Mouse (Mus musculus) adipocyte (in vitro differentiated cells): ENCODE data around the gene Pik3r1.

ENCODE experiments used
- DNase-seq: peaks from one replicate; pipeline ENCODE4 v3.0.0-alpha.2; 2016; ENCODE audit warnings: low spot score

The Pik3r1 gene

GRCm38 (mm10) chr13:101736521-101737387, 31.3 kb downstream of the Pik3r1 start:
- DNase-seq: no peak

GRCm38 (mm10) chr13:101735364-101736120, 32.5 kb downstream of the Pik3r1 start:
- DNase-seq: no peak

GRCm38 (mm10) chr13:101734227-101734626, 33.8 kb downstream of the Pik3r1 start:
- DNase-seq: no peak

- DNase-seq: no peak
Observed at GRCm38 (mm10) chr13:101732675-101733074, 35.3 kb downstream of the Pik3r1 start.

GRCm38 (mm10) chr13:101731777-101732176, 36.2 kb downstream of the Pik3r1 start:
- no peak for DNase-seq

GRCm38 (mm10) chr13:101730351-101730750, 37.7 kb downstream of the Pik3r1 start:
- DNase-seq: no peak

- DNase-seq: peak; percentile 42
Observed at GRCm38 (mm10) chr13:101729248-101730055, 38.6 kb downstream of the Pik3r1 start.

GRCm38 (mm10) chr13:101728816-101729215, 39.2 kb downstream of the Pik3r1 start:
- DNase-seq: peak; percentile 55

GRCm38 (mm10) chr13:101728300-101728699, 39.7 kb downstream of the Pik3r1 start:
- DNase-seq: peak; percentile 67

- DNase-seq: no peak
Observed at GRCm38 (mm10) chr13:101727837-101728236, 40.2 kb downstream of the Pik3r1 start.

GRCm38 (mm10) chr13:101726922-101727321, 41.1 kb downstream of the Pik3r1 start:
- no peak for DNase-seq

GRCm38 (mm10) chr13:101721901-101722595, 46.0 kb downstream of the Pik3r1 start:
- DNase-seq: peak; percentile 84

- no peak for DNase-seq
Observed at GRCm38 (mm10) chr13:101721154-101721553, 46.9 kb downstream of the Pik3r1 start.

- peak; percentile 94 for DNase-seq
Observed at GRCm38 (mm10) chr13:101719312-101719870, 48.6 kb downstream of the Pik3r1 start.

- DNase-seq: no peak
Observed at GRCm38 (mm10) chr13:101718744-101719143, 49.3 kb downstream of the Pik3r1 start.

- DNase-seq: no peak
Observed at GRCm38 (mm10) chr13:101717836-101718235, 50.2 kb downstream of the Pik3r1 start.

- no peak for DNase-seq
Observed at GRCm38 (mm10) chr13:101713429-101714088, 54.5 kb downstream of the Pik3r1 start.

- DNase-seq: no peak
Observed at GRCm38 (mm10) chr13:101712720-101713428, 55.1 kb downstream of the Pik3r1 start.

GRCm38 (mm10) chr13:101712099-101712498, 55.9 kb downstream of the Pik3r1 start:
- DNase-seq: no peak

- DNase-seq: no peak
Observed at GRCm38 (mm10) chr13:101711301-101711700, 56.7 kb downstream of the Pik3r1 start.
